Mouse (Mus musculus) spleen, adult 2 months (tissue): ENCODE measurements around the gene Krt80.

ENCODE experiments used
- CTCF ChIP-seq: fragments of 200-500 bp; IDR thresholded peaks from 2 replicates; pipeline ENCODE4 v1.5.1; 2011; ENCODE audit warnings: mild to moderate bottlenecking, inconsistent platforms; ENCODE audit not compliant: insufficient read depth, insufficient read length, insufficient replicate concordance; ENCODE audit errors: extremely low read depth
- POLR2A ChIP-seq: fragments of 200-500 bp; IDR thresholded peaks from 2 replicates; pipeline ENCODE4 v1.6.1; 2011; ENCODE audit warnings: low read depth, low read length, inconsistent platforms

DNA sequence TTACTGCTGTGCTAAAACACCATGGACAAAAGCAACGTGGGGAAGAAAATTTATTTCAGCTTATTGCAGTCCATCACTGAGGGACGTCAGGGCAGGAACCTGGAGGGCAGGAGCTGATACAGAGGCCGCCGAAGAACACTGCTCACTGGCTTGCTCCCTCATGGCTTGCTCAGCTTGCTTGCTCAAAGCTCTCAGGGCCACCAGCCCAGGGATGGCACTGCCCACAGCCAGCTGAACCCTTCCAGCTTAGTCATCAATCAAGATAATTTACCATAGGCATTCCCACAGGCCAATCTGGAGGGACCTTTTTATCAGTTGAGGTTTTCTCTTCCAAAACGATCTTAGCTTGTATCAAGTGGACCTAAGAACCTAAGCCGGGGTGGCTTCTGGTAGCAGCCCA is 58.0 kb downstream of the Krt80 start:
- TF ChIP-seq CTCF (no peak), POLR2A (no peak)
